Mouse (Mus musculus): ENCODE data around the gene Myo1h. TPM values are rescaled to one million over a fixed set of nuclear protein-coding genes. Genes with fewer than 3 reads are reported as not detected.

Gene Myo1h
- polyA plus RNA-seq, 1 experiment from 2014 or later, result 0.65 TPM

DNA sequence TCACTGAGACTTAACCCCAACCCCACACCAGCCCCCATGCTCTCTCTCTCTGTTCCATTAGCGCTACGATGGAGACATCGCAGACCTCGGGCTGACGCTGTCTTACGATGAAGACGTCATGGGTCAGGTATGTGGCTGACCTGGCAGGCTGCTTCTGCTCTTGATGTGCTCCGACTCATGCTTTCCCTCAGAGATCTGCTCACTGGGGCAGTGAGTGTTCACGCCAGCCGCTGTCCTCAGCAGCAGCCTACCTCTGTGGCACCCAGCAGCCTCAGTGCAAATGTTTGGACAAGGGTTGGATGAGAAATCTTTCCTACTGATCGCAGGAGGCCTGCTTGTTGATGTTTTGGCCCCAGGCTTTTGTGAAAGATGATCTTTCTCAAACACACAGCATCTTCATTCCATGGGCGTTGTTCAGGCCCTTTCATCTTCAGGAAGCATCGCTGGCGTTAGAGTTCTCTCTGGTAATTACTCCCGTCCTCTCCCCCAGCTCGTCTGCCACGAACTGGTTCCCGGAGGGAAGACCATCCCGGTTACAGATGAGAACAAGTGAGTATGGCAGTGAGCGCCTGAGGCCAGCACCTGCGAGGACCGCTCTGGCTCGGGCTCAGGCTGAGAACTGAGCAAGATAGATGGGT is 123.5 kb downstream of the Myo1h start:
- no peaks in the 10 kb centered on the region for H3K27me3 ChIP-seq (ENCODE audit: control insufficient read depth, insufficient read depth, low read length)
- no peak overlapping the region for H3K9ac ChIP-seq (ENCODE audit: low read length)
- DNase-seq (ENCODE audit: low spot score), result no peak
- H3K4me3 ChIP-seq (ENCODE audit: low read depth, low read length), result no peak overlapping the region
- no peak for ATAC-seq (ENCODE audit: insufficient number of reproducible peaks, low FRiP score, low TSS enrichment, low read depth)
- H3K36me3 ChIP-seq (ENCODE audit: control insufficient read depth, insufficient read depth, low read length), result peaks cover 45% of the 10 kb centered on the region
- H3K4me2 ChIP-seq (ENCODE audit: low read depth, severe bottlenecking), result no peak overlapping the region
- 75% methylated on average over 23 of the region's 23 CpGs for WGBS
- H3K27ac ChIP-seq (replicated peaks; ENCODE audit: low read depth, low read length), result no peak overlapping the region
- H3K9me3 ChIP-seq (ENCODE audit: control insufficient read depth, low read length), result no peaks in the 10 kb centered on the region
- H3K4me1 ChIP-seq (ENCODE audit: control insufficient read depth, insufficient read depth, low read length), result no peaks in the 10 kb centered on the region

DNA sequence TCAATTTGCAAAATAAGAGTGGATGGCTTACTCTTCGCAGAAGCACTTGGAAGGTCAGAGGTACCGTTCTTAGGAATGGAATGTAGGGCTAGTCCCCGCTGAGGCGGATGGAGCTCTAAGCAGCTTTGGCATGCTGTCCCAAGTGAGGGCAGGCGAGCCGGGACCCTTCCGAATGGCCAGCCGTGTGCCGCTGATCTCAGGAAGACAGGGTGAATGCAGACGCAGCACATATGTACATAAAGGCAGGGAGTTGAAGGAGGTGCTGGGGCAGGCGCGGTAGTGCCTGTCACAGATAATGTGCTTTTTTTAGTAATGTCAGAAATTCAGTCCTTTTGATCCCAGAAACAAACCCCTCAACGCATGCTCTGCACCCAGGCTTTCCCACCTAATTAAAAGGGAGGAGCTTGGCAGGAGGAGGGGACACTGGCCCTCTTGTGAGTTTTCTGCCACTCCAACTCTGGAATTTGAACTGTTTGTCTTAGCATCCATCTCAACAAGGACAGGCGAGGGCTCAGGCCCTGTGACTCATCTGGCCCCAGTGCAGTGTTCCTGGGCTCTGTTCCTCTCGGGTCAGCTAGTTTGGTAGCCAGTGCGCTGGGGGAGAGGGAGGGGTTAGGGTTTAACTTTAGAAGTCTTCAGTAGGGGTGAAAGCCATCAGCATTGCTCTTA is 124.2 kb downstream of the Myo1h start:
- no peaks in the 10 kb centered on the region for H3K27me3 ChIP-seq (ENCODE audit: control insufficient read depth, insufficient read depth, low read length)
- no peak overlapping the region for H3K27ac ChIP-seq (replicated peaks; ENCODE audit: low read depth, low read length)
- H3K4me3 ChIP-seq (ENCODE audit: low read depth, low read length), result no peak overlapping the region
- H3K4me2 ChIP-seq (ENCODE audit: low read depth, severe bottlenecking), result no peak overlapping the region
- no peak for DNase-seq (ENCODE audit: low spot score)
- whole genome bisulfite sequencing, result 79% methylated on average over 16 of the region's 16 CpGs
- peaks cover 47% of the 10 kb centered on the region for H3K36me3 ChIP-seq (ENCODE audit: control insufficient read depth, insufficient read depth, low read length)
- H3K9me3 ChIP-seq (ENCODE audit: control insufficient read depth, low read length), result no peaks in the 10 kb centered on the region
- no peaks in the 10 kb centered on the region for H3K4me1 ChIP-seq (ENCODE audit: control insufficient read depth, insufficient read depth, low read length)
- no peak overlapping the region for H3K9ac ChIP-seq (ENCODE audit: low read length)
- ATAC-seq (ENCODE audit: insufficient number of reproducible peaks, low FRiP score, low TSS enrichment, low read depth), result no peak

Small RNA genes lying within 50 kb of the gene (microRNA-seq; reads per million reads assigned to microRNA genes)
- gene Mir7027, result not detected

Other genes with a start within 250 kb of the Myo1h start
- 11.7 and 13.3 TPM in 2 replicates for gene Usp30, start 223.7 kb upstream of the Myo1h start, polyA plus RNA-seq (2014; fragmentation: Nextera tagmentation; extraction: Ambion mirVana)
- gene Svop, start 197.6 kb upstream of the Myo1h start, polyA plus RNA-seq (2014; fragmentation: Nextera tagmentation; extraction: Ambion mirVana), result 0.24 TPM in 1 of 2 replicates, not detected in the other
- gene Alkbh2, start 160.9 kb upstream of the Myo1h start, polyA plus RNA-seq (2014; fragmentation: Nextera tagmentation; extraction: Ambion mirVana), result 13.4 and 14.6 TPM in 2 replicates
- gene Ung, start 158.8 kb upstream of the Myo1h start, polyA plus RNA-seq (2014; fragmentation: Nextera tagmentation; extraction: Ambion mirVana), result 41.8 and 52.8 TPM in 2 replicates
- 2.1 and 4.5 TPM in 2 replicates for gene Acacb, start 142.6 kb upstream of the Myo1h start, polyA plus RNA-seq (2014; fragmentation: Nextera tagmentation; extraction: Ambion mirVana)
- not detected in 2 replicates for gene Foxn4, start 15.4 kb upstream of the Myo1h start, polyA plus RNA-seq (2014; fragmentation: Nextera tagmentation; extraction: Ambion mirVana)
- gene Kctd10, start 91.3 kb downstream of the Myo1h start, polyA plus RNA-seq (2014; fragmentation: Nextera tagmentation; extraction: Ambion mirVana), result 81.9 and 88.6 TPM in 2 replicates
- gene Ube3b, start 91.4 kb downstream of the Myo1h start, polyA plus RNA-seq (2014; fragmentation: Nextera tagmentation; extraction: Ambion mirVana), result 48.4 and 54.1 TPM in 2 replicates
- 29.8 and 30.6 TPM in 2 replicates for gene Mmab, start 154.9 kb downstream of the Myo1h start, polyA plus RNA-seq (2014; fragmentation: Nextera tagmentation; extraction: Ambion mirVana)
- gene Mvk, start 155.1 kb downstream of the Myo1h start, polyA plus RNA-seq (2014; fragmentation: Nextera tagmentation; extraction: Ambion mirVana), result 47.6 and 49.2 TPM in 2 replicates

Measured in limb, embryonic 11.5 days (tissue).